Mouse (Mus musculus) midbrain, postnatal 0 days (tissue): ENCODE results near the gene Kdm7a. TPM values are rescaled to one million over a fixed set of nuclear protein-coding genes. Genes with fewer than 3 reads are reported as not detected.
A peak's percentile ranks its signal among the peaks of the same experiment; 100 is the strongest.

Experiments used
- ATAC-seq: fragments of 200-750 bp; cut with Nextera tagmentation; 2 replicates; pipeline ENCODE4 v1.8.0; 2017; ENCODE audit warnings: moderate number of reproducible peaks, mild to moderate bottlenecking, moderate TSS enrichment, moderate library complexity; ENCODE audit not compliant: low FRiP score
- DNase-seq: peaks from one replicate; pipeline ENCODE4 v3.0.0-alpha.2; 2015; ENCODE audit warnings: low spot score
- H3K27ac ChIP-seq: fragments of 300-500 bp; sonication (generic); 2 replicates; pipeline ENCODE4 v1.5.1; 2014; ENCODE audit warnings: low read depth, mild to moderate bottlenecking, low read length, mixed read lengths
- H3K27me3 ChIP-seq: fragments of 300-500 bp; sonication (generic); 2 replicates; pipeline ENCODE4 v1.6.1; 2014; ENCODE audit warnings: low read length, control low read depth, mixed read lengths; ENCODE audit not compliant: insufficient read depth
- H3K36me3 ChIP-seq: fragments of 300-500 bp; sonication (generic); 2 replicates; pipeline ENCODE4 v1.6.1; 2014; ENCODE audit warnings: low read length, control low read depth, mixed read lengths; ENCODE audit not compliant: insufficient read depth
- H3K4me1 ChIP-seq: fragments of 300-500 bp; sonication (generic); 2 replicates; pipeline ENCODE4 v1.6.1; 2014; ENCODE audit warnings: mild to moderate bottlenecking, control low read depth, antibody characterized with exemption, low read length, mixed read lengths; ENCODE audit not compliant: insufficient read depth
- H3K4me2 ChIP-seq: fragments of 300-500 bp; sonication (generic); 2 replicates; pipeline ENCODE4 v1.6.1; 2014; ENCODE audit warnings: low read depth, mild to moderate bottlenecking, low read length, mixed read lengths; ENCODE audit not compliant: poor library complexity, severe bottlenecking
- H3K4me3 ChIP-seq: fragments of 300-500 bp; sonication (generic); 2 replicates; pipeline ENCODE4 v1.5.1; 2014; ENCODE audit warnings: low read depth, mild to moderate bottlenecking, low read length, moderate library complexity
- H3K9ac ChIP-seq: fragments of 300-500 bp; sonication (generic); replicated peaks from 2 replicates; pipeline ENCODE4 v1.6.1; 2014; ENCODE audit warnings: mild to moderate bottlenecking, low read length, moderate library complexity, mixed read lengths; ENCODE audit not compliant: poor library complexity, severe bottlenecking
- H3K9me3 ChIP-seq: fragments of 300-500 bp; sonication (generic); 2 replicates; pipeline ENCODE4 v1.6.1; 2016; ENCODE audit warnings: low read length, control low read depth
- CTCF ChIP-seq: IDR thresholded peaks from 2 replicates; pipeline ENCODE4 v1.5.1; 2016; ENCODE audit warnings: antibody characterized with exemption, mild to moderate bottlenecking
- WGBS: fragments of 180-500 bp; shearing (Covaris S2); extraction: QIAGEN DNeasy Blood & Tissue Kit; methylation state at CpG from one replicate; pipeline ENCODE4 v1.1.7; 2014; 5-methylcytosine and 5-hydroxymethylcytosine counted together
- polyA plus RNA-seq: library from polyadenylated mRNA; unstranded; fragments of >200 nt; fragmentation: Nextera tagmentation; extraction: Ambion mirVana; gene quantifications from 2 replicates; pipeline ENCODE4 v1.2.1, GENCODE M21; 2015
- total RNA-seq: library from RNA; depleted of rRNA; stranded (reverse); fragments of >200 nt; gene quantifications from 2 replicates; pipeline ENCODE4 v1.2.3, GENCODE M21; 2014

Gene Kdm7a
- total and polyA plus RNA-seq, 2 experiments from 2014 or later, result 1.5 to 5.4 TPM

DNA sequence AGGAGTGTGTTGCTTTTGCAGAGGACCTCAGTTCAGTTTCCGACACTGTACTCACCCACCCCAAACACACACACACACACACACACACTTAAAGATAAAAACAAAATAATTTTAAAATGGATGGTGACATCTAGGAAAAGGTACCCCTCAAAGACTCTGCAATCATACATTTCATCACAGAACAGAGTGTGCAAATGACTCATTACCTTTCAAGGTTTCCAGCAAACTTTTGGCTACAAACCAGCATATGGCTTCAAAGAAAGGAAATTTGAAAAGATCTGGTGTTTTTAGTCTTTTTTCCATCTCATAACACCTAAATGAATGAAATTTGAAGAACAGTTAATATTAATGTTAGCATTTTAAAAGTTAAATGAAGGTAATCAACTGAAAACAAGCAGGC, 41.7 kb downstream of the Kdm7a start:
- WGBS, result 100% methylated on average over 1 of the region's 1 CpGs
- TF ChIP-seq CTCF, result no peak
- Histone ChIP-seq H3K4me1 (no peaks in the 10 kb centered on the region), H3K27ac (no peak overlapping the region), H3K4me2 (no peak overlapping the region), H3K4me3 (no peak overlapping the region), H3K36me3 (peaks cover 6% of the 10 kb centered on the region; the same call in 1 of the 2 replicates), H3K9me3 (no peaks in the 10 kb centered on the region), H3K9ac (no peak overlapping the region), H3K27me3 (no peaks in the 10 kb centered on the region)
- ATAC-seq (no peak), DNase-seq (no peak)

GRCm38 (mm10) chr6:39161975-39162374, 44.6 kb downstream of the Kdm7a start:
- no peak for DNase-seq
- TF ChIP-seq CTCF, result no peak
- ATAC-seq, result no peak
- Histone ChIP-seq H3K4me3 (no peak overlapping the region), H3K27me3 (no peaks in the 10 kb centered on the region), H3K9ac (no peak overlapping the region), H3K27ac (no peak overlapping the region), H3K4me2 (no peak overlapping the region), H3K4me1 (no peaks in the 10 kb centered on the region), H3K9me3 (no peaks in the 10 kb centered on the region), H3K36me3 (0 out of 2 replicates have a peak, but pooled peaks cover 6% of the 10 kb centered on the region)
- 95% methylated on average over 6 of the region's 6 CpGs for WGBS

DNA sequence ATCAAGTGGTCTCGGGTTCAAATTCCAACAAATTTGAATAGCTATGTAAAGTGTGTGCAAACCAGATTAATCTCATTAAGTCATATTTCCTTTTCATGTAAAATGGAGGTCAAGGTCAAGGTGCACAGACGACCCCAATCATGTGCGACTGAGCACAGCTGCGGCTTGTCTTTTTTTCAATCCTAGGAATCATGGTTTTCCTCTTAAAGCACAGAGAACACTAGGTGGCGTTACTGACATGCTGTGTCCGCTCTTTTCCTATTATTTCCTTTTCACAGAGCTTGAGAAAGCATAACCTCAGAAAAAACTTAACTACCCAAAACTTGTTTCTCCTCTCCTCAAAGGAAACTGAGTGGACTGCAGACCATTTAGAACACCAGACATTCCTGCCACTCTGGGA, 60.5 kb downstream of the Kdm7a start:
- H3K4me1 ChIP-seq, result no peaks in the 10 kb centered on the region
- no peak overlapping the region for H3K4me2 ChIP-seq
- H3K27me3 ChIP-seq, result no peaks in the 10 kb centered on the region
- WGBS, result 50% methylated on average over 6 of the region's 6 CpGs
- TF ChIP-seq CTCF, result peak; percentile 71
- no peaks in the 10 kb centered on the region for H3K9me3 ChIP-seq
- H3K9ac ChIP-seq, result no peak overlapping the region
- ATAC-seq (no peak), DNase-seq (peak; percentile 55)
- no peak overlapping the region for H3K4me3 ChIP-seq
- no peak overlapping the region for H3K27ac ChIP-seq
- H3K36me3 ChIP-seq, result peaks cover 39% of the 10 kb centered on the region

GRCm38 (mm10) chr6:39132556-39132955, 74.0 kb downstream of the Kdm7a start:
- Histone ChIP-seq H3K27me3 (no peaks in the 10 kb centered on the region), H3K27ac (no peak overlapping the region), H3K9ac (no peak overlapping the region), H3K4me2 (no peak overlapping the region), H3K36me3 (peaks cover 8% of the 10 kb centered on the region), H3K4me3 (no peak overlapping the region), H3K9me3 (no peaks in the 10 kb centered on the region; the same call in 1 of the 2 replicates), H3K4me1 (no peaks in the 10 kb centered on the region)
- ATAC-seq (no peak), DNase-seq (no peak)
- no peak for TF ChIP-seq CTCF
- 71% methylated on average over 5 of the region's 5 CpGs for WGBS

- no peak overlapping the region for H3K9ac ChIP-seq
- no peaks in the 10 kb centered on the region for H3K27me3 ChIP-seq
- no peak overlapping the region for H3K27ac ChIP-seq
- no peak for ATAC-seq
- DNase-seq, result no peak
- peaks cover 8% of the 10 kb centered on the region for H3K36me3 ChIP-seq
- no peak overlapping the region for H3K4me2 ChIP-seq
- peaks cover 4% of the 10 kb centered on the region; the same call in 1 of the 2 replicates for H3K9me3 ChIP-seq
- H3K4me3 ChIP-seq, result no peak overlapping the region
- TF ChIP-seq CTCF, result no peak
- H3K4me1 ChIP-seq, result no peaks in the 10 kb centered on the region
- 31% methylated on average over 4 of the region's 4 CpGs for WGBS
Observed at GRCm38 (mm10) chr6:39131480-39131879, 75.1 kb downstream of the Kdm7a start.

- no peak for DNase-seq
- H3K4me2 ChIP-seq, result no peak overlapping the region
- no peak overlapping the region for H3K27ac ChIP-seq
- H3K27me3 ChIP-seq, result no peaks in the 10 kb centered on the region
- no peaks in the 10 kb centered on the region for H3K4me1 ChIP-seq
- no peaks in the 10 kb centered on the region for H3K36me3 ChIP-seq
- H3K9ac ChIP-seq, result no peak overlapping the region
- H3K4me3 ChIP-seq, result no peak overlapping the region
- TF ChIP-seq CTCF, result no peak
- peaks cover 4% of the 10 kb centered on the region; the same call in 1 of the 2 replicates for H3K9me3 ChIP-seq
- no peak for ATAC-seq
Observed at GRCm38 (mm10) chr6:39124719-39125118, 81.9 kb downstream of the Kdm7a start.
